Mouse (Mus musculus) heart, embryonic 14.5 days (tissue): ENCODE measurements at regions not wholly inside any gene's neighbourhood (a gene's known extent, or its start where the extent isn't known, plus 50 kb on each side); places are given as distances from the start of the nearest gene placed in this dataset.

ENCODE experiments used
- ATAC-seq: fragments of 200-750 bp; cut with Nextera tagmentation; 2 replicates; pipeline ENCODE4 v1.8.0; 2017; ENCODE audit warnings: low read depth, moderate TSS enrichment; ENCODE audit not compliant: insufficient number of reproducible peaks, insufficient read depth, low FRiP score
- H3K27ac ChIP-seq, 2 experiments: fragments of 200-500 bp in 1 of 2; fragments of 300-500 bp in 1 of 2; sonication (generic) in 1 of 2; replicated peaks in 1 of 2; 2 replicates each; pipeline ENCODE4 v1.5.1; 2012 to 2014; ENCODE audit warnings: low read depth in 2 of 2, low read length in 2 of 2, control low read depth in 1 of 2, mild to moderate bottlenecking in 1 of 2, mixed read lengths in 1 of 2; ENCODE audit not compliant: control insufficient read depth in 1 of 2, insufficient read depth in 1 of 2
- H3K27me3 ChIP-seq: fragments of 300-500 bp; sonication (generic); 2 replicates; pipeline ENCODE4 v1.6.1; 2014; ENCODE audit warnings: mild to moderate bottlenecking, low read length, control low read depth; ENCODE audit not compliant: control insufficient read depth, insufficient read depth
- H3K36me3 ChIP-seq: fragments of 300-500 bp; sonication (generic); 2 replicates; pipeline ENCODE4 v1.6.1; 2014; ENCODE audit warnings: mild to moderate bottlenecking, control low read depth, low read length, mixed read lengths; ENCODE audit not compliant: control insufficient read depth, insufficient read depth
- H3K4me1 ChIP-seq, 2 experiments: fragments of 200-500 bp in 1 of 2; fragments of 300-500 bp in 1 of 2; sonication (generic) in 1 of 2; 2 replicates each; pipeline ENCODE4 v1.6.1; 2012 to 2014; ENCODE audit warnings: low read length in 2 of 2, control low read depth in 1 of 2, mixed read lengths in 1 of 2; ENCODE audit not compliant: control insufficient read depth in 2 of 2, insufficient read depth in 2 of 2
- H3K4me2 ChIP-seq: fragments of 300-500 bp; sonication (generic); 2 replicates; pipeline ENCODE4 v1.6.1; 2014; ENCODE audit warnings: mild to moderate bottlenecking, low read length
- H3K4me3 ChIP-seq, 2 experiments: fragments of 200-500 bp in 1 of 2; fragments of 300-500 bp in 1 of 2; sonication (generic) in 1 of 2; 2 replicates each; pipeline ENCODE4 v1.5.1; 2012 to 2014; ENCODE audit warnings: low read length in 2 of 2, mild to moderate bottlenecking in 2 of 2, control low read depth in 1 of 2, low read depth in 1 of 2, moderate library complexity in 1 of 2; ENCODE audit not compliant: control insufficient read depth in 1 of 2, insufficient read depth in 1 of 2
- H3K9ac ChIP-seq: fragments of 300-500 bp; sonication (generic); 2 replicates; pipeline ENCODE4 v1.6.1; 2014; ENCODE audit warnings: mild to moderate bottlenecking, low read length
- H3K9me3 ChIP-seq: fragments of 300-500 bp; sonication (generic); 2 replicates; pipeline ENCODE4 v1.6.1; 2016; ENCODE audit warnings: low read length, control low read depth; ENCODE audit not compliant: control insufficient read depth
- WGBS: fragments of 180-500 bp; shearing (Covaris S2); extraction: QIAGEN DNeasy Blood & Tissue Kit; methylation state at CpG from one replicate; pipeline ENCODE4 v1.1.7; 2014; 5-methylcytosine and 5-hydroxymethylcytosine counted together

DNA sequence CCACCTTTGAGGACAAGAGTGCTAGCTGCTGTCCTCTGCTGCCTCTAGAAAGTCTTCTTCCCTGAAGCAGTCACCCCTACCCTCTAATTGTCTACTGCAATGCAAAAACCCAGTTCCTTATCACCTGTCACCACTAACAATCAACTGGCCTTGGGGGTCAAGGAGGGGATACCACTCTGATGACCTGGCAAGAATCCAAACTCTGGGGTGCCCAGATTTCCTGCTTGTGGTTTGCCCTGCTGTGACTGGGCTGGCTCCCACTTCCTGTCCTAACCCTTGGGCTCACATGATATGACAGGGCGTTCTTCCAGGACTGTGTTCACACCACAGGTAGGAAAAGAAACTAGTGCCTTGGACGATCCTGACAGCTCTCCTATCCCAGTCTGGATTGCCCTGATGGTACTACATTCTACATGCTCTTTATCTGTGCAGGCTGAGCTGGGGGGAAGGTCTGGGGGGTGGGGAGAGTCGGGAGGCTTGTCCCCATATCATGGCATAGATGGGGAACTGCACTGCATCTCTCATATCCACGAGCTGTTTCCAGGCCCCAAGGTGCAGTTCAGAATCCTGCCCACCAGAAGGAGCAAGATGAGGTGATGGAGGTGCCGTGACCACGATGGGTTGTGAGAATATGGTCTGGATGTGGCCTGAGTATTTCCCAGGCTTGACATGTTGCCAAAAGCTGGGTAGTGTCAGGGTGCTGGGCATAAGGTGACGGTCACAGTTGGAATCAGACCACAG lies 81.0 kb downstream of the Maf start:
- no peak overlapping the region for H3K4me2 ChIP-seq
- no peak overlapping the region for H3K4me3 ChIP-seq
- H3K36me3 ChIP-seq = no peaks in the 10 kb centered on the region
- H3K27ac ChIP-seq = no peak overlapping the region
- H3K9ac ChIP-seq = no peak overlapping the region
- 77% methylated on average over 7 of the region's 7 CpGs for WGBS
- no peaks in the 10 kb centered on the region for H3K4me1 ChIP-seq
- no peak for ATAC-seq
- no peaks in the 10 kb centered on the region for H3K9me3 ChIP-seq
- no peaks in the 10 kb centered on the region for H3K27me3 ChIP-seq

DNA sequence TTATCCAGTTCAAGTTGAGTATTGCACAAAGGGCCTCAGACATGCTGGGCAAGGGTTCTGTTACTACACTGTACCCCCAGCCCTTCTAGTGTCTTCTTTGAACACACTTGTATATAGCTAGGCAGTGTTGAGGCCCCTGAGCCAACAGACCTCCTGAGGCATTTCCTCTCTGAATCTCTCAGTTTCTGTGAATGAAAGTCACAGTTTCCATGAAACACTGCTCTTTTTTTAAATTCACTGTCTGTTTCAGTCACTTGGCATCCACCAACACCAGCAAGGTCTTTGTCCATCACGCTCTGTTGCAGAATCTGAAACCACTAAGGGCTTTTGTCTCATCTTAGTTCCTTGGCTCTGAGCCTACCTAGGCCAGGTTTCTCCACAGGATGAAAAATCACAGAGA lies 82.5 kb downstream of the Maf start:
- 89% methylated on average over 1 of the region's 1 CpGs for WGBS
- Histone ChIP-seq H3K27me3 (no peaks in the 10 kb centered on the region), H3K4me2 (no peak overlapping the region), H3K36me3 (no peaks in the 10 kb centered on the region), H3K27ac (no peak overlapping the region), H3K4me1 (no peaks in the 10 kb centered on the region), H3K9me3 (no peaks in the 10 kb centered on the region), H3K4me3 (no peak overlapping the region), H3K9ac (no peak overlapping the region)
- no peak for ATAC-seq

DNA sequence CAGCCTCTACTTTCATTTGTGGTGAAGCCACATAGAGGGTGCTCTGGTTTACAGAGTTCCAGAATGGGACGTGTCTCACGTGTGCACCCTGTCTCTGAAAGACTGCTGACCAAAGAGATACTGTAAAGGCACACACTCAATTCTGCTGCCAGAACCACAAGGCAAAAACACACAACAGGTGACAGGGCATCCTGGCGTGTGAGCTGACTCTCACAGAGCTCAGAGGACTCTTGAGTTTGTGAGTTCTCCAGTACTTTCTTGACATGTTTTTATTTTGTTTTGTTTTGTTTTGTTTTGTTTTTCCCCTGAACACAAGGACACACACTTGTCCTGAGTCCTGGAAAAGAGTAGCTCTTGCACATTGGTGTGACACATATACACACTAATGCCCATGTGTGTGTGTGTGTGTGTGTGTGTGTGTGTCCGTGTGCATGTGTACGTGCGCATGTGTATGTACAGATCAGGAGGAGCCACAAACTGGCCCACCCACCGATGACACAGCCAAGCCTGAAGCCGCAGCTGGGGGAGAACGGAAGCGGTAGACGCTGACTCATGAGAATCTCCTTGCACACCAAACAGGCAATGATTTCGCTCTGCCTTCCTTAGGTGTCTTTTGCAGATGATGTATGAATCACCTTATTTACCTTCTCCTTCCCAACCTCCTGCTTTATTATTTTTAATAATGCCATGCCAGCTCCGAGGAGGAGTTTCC lies 89.4 kb downstream of the Maf start:
- 80% methylated on average over 13 of the region's 13 CpGs for WGBS
- Histone ChIP-seq H3K4me2 (no peak overlapping the region), H3K27me3 (no peaks in the 10 kb centered on the region), H3K36me3 (no peaks in the 10 kb centered on the region), H3K27ac (no peak overlapping the region), H3K9ac (no peak overlapping the region), H3K4me1 (no peaks in the 10 kb centered on the region), H3K4me3 (no peak overlapping the region), H3K9me3 (no peaks in the 10 kb centered on the region)
- no peak for ATAC-seq

DNA sequence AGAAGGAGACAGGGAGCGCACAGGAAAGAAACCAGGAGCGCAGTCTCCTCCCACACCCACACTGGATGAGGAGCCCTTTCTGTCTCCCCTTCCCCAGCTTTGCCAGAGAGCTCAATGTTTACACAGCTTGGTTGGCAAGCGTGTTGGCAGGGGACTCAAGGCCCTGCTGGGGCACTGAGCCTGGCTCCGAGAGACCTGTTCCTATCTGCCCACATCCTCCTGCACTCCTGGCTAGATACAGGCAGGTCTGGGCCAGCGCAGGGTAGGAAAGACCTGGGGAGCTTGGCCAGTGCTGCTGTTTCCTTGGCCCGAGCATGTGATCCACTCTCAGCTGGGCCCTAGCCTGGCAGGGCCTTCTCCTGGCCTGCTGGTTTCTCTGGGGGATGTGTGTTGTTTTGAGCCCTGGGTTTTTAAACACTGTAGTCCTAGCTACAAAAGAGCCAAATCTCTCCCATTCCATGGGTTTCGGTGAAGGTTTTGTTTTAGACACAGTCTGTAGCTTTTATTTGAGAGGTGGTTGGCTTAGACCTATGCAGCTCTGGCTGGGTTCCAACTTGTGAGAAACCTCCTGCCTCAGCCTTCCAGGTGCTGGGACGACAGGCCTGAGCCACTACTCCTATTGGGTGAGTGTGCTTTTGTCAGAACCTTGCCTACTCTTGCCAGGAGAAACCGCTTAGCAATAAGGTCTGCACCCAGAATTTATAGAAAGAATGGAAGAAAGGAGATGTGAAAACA lies 90.6 kb downstream of the Maf start:
- H3K27me3 ChIP-seq = no peaks in the 10 kb centered on the region
- H3K4me2 ChIP-seq = no peak overlapping the region
- WGBS = 82% methylated on average over 9 of the region's 9 CpGs
- no peaks in the 10 kb centered on the region for H3K9me3 ChIP-seq
- H3K27ac ChIP-seq = no peak overlapping the region
- H3K4me3 ChIP-seq = no peak overlapping the region
- no peaks in the 10 kb centered on the region for H3K4me1 ChIP-seq
- no peak overlapping the region for H3K9ac ChIP-seq
- no peaks in the 10 kb centered on the region for H3K36me3 ChIP-seq
- no peak for ATAC-seq

DNA sequence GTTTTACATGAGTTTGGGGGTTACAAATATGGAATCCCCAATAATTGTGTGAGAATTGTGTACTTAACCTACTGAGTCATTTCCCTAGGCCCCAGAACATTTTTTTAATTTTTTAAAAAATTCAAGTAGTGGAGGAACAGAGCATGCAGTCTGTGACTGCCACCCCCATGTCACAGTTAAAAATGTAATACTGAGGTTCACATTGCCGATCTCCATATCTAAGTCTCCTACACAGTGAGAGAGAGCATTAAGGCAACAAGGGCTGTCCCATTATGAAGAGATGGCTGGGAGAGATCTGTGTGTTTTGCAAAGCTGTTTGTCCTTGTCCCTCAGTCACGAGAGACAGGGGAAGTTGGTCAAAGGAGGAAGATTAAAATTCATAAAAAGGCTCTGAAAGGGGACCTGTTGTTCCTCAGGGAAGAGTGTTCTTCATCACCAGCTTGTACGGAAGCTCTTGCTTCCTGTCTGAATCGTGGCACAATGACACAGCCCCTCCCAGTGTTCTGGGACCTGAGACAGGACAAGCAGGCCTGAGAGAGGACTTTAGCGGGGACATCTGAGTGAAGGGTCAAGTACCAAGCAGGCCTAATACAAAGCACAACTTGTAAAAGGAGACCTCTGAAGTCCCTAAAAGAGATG lies 93.5 kb downstream of the Maf start:
- 56% methylated on average over 5 of the region's 5 CpGs for WGBS
- Histone ChIP-seq H3K27ac (no peak overlapping the region), H3K36me3 (no peaks in the 10 kb centered on the region), H3K9me3 (no peaks in the 10 kb centered on the region), H3K4me2 (no peak overlapping the region), H3K9ac (no peak overlapping the region), H3K4me3 (no peak overlapping the region), H3K27me3 (no peaks in the 10 kb centered on the region), H3K4me1 (no peaks in the 10 kb centered on the region)
- ATAC-seq = no peak

DNA sequence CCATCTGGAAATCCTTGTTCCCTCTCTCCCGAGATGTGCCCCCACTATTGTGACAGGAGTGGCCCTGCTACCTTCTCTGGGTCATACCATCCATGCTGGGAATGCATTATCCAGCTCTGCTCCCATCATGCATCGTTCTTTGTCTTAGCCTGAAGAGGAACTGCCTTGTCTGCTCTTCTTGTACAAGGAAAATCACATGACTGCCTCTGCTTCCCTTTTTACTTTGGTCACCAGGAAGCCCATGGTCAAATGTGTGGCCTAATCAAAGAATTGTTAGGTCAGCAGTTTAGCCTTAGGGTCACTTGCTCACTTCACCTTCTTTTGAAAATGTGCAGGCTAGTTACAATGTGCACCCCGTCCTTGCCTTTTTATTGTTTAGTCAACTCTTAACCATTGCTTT lies 95.5 kb downstream of the Maf start:
- Histone ChIP-seq H3K36me3 (no peaks in the 10 kb centered on the region), H3K4me2 (no peak overlapping the region), H3K4me3 (no peak overlapping the region), H3K9me3 (no peaks in the 10 kb centered on the region), H3K27me3 (no peaks in the 10 kb centered on the region), H3K9ac (no peak overlapping the region), H3K27ac (no peak overlapping the region), H3K4me1 (no peaks in the 10 kb centered on the region)
- 74% methylated on average over 3 of the region's 3 CpGs for WGBS
- no peak for ATAC-seq

DNA sequence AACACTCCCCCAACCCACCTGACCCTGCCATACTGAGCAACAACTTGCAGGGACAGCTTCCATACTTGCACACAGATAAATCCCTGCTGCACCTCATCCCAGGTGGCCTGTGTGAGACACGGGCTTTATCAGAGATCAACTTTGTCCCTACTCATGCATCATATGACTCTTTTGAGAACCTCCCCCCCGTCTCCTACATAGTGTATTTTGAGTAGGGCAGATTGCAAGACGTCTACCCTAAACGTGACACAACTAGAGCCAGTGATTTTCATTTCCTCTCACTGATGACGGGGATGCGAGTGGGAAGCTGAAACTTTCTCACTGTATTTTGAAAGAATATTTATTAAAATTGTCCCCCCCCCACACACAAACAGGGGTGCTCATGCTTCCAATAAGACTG lies 107.8 kb downstream of the Maf start:
- no peak overlapping the region for H3K4me3 ChIP-seq
- H3K27ac ChIP-seq = no peak overlapping the region
- no peak overlapping the region for H3K9ac ChIP-seq
- H3K36me3 ChIP-seq = no peaks in the 10 kb centered on the region
- no peak overlapping the region for H3K4me2 ChIP-seq
- no peaks in the 10 kb centered on the region for H3K27me3 ChIP-seq
- H3K9me3 ChIP-seq = no peaks in the 10 kb centered on the region
- ATAC-seq = no peak
- 78% methylated on average over 6 of the region's 6 CpGs for WGBS
- peaks cover 5 to 6% of the 10 kb centered on the region in 2 experiments; a peak in 1 of 4 replicates for H3K4me1 ChIP-seq
